Mouse (Mus musculus) 3T3-L1 (cell line): ENCODE measurements around the gene Cib4.

Experiments used
- DNase-seq: peaks from one replicate; pipeline ENCODE4 v3.0.0-alpha.2; 2015; ENCODE audit warnings: low read depth, low spot score

The Cib4 gene

DNA sequence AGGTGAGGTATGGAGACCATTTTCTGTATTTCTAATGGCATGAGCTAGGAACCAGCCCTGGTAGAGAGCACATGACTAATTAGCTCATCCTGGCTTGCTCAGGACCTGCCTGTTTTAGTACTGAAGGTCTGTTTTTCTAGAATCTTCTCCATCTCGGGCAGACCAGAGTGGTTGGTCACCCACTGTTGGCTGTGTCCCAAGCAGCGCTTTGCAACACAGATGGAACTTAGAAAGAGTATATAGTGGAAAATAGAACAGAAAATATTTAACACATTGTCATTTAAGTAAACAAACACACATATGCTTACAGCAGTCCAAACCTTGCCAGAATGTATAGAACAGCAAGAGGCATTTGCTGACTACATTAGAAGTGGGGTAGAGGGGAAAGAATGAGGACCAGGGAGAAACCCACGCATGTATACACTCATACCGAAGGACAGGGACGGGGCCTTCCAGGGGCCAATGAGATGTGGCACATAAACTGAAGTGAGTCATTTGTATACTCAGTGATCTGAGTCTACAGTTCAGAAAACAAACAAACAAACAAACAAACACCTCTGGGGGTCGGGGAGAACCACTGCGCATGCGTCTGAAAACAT lies 105.2 kb downstream of the Cib4 start:
- no peak for DNase-seq

DNA sequence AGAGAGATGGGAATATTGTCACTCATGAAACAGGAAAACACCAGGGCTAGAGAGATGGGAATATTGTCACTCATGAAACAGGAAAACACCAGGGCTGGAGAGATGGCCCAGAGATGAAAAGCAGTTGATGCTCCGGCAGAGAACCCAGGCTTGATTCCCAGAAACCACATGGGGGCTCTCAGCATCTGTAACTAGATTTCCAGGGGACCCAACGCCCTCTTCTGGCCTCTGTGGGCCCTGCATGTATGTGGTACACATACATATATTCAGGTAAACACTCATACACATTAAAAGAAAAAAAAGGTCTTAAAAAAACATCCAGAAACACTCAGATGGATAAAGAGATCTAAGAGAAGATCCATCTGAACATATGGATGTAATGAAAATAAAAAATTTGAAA lies 106.7 kb downstream of the Cib4 start:
- DNase-seq = no peak
